In the genomic region with DNA sequence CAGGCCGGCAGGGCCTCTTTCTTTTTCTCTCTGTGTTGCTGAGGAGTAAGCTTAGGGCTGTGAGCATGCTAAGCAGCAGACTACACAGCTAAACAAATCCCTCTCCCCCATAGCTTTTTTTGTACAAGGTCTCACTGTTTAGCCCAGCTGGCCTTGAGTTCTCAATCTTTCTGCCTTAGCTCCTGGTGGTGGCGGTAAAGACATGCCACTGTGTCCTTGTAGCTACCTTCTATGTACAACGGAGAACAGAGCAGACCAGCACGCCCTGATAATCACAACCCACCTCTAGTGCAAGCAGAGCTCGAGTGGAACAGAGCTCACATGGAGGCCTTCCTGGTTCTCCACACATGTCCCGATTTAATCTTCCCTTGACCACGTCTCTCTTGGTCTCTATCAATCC, we compare ENCODE assay signal across 13 mouse cellular contexts. TPM values are rescaled to one million over a fixed set of nuclear protein-coding genes. Genes with fewer than 3 reads are reported as not detected.
A peak's percentile ranks its signal among the peaks of the same experiment; 100 is the strongest.
DNase-seq lines count a peak whose midpoint lies in the region.
"Had no signal": no experiment of that assay in that cellular context is flagged by ENCODE, and none has a peak within 500 bp of the region (broad histone marks: within the 10 kb centered on the region; RNA-seq: fewer than 3 reads in every experiment).

No protein-coding gene starts in this region.

- DNase-seq in adrenal gland, adult (ENCODE audit: inconsistent age in 2 of 2, low spot score in 1 of 2): peak; percentile 48 to 75
- no peak for DNase-seq in adrenal gland, postnatal 25 days
- DNase-seq in gastrocnemius, postnatal 25 days: peak; percentile 3
- no peak for DNase-seq in gastrocnemius, adult 18-20 months (ENCODE audit: low spot score)
- DNase-seq in lung, postnatal 10 days: peak; percentile 0
- no peak for DNase-seq in lung, postnatal 14 days
- DNase-seq in spleen, postnatal 4 days (ENCODE audit: low spot score in 2 of 2): peak; percentile 6 to 38
- DNase-seq in spleen, adult 12 weeks (ENCODE audit: low spot score): no peak
- DNase-seq: thymus, postnatal 36 days had no signal

RNA-seq across cellular contexts. Expression of gene Gm49027, which starts 3.4 kb away (rescaled TPM):
- 6.4 and 11.3 TPM in 2 replicates for total RNA-seq in adrenal gland, postnatal 25 days (2021)
- under 1 TPM in 1 of 2 experiments, not detected in 1; 0.83 TPM for total RNA-seq in gastrocnemius, postnatal 25 days (2021)
- total RNA-seq in gastrocnemius, adult 18-20 months (2021): under 1 TPM in 1 of 2 experiments, not detected in 1; 0.43 TPM
- total RNA-seq: common myeloid progenitor, adult 5-6 weeks had no signal

RNA-seq across cellular contexts. Expression of gene Diablo, which starts 4.7 kb away (rescaled TPM):
- total RNA-seq in adrenal gland, postnatal 25 days (2021): 65.0 and 79.3 TPM in 2 replicates
- total RNA-seq in gastrocnemius, postnatal 25 days (2021): 10 to 100 TPM; 40.6 to 43.9 TPM
- 10 to 100 TPM; 35.7 to 45.1 TPM for total RNA-seq in gastrocnemius, adult 18-20 months (2021)

RNA-seq across cellular contexts. Expression of gene B3gnt4, which starts 18.4 kb away (rescaled TPM):
- 0.30 TPM in 1 of 2 replicates, not detected in the other for total RNA-seq in adrenal gland, postnatal 25 days (2021)
- not detected for total RNA-seq in gastrocnemius, postnatal 25 days (2021)
- under 1 TPM in 1 of 2 experiments, not detected in 1; 0.16 TPM for total RNA-seq in gastrocnemius, adult 18-20 months (2021)

RNA-seq across cellular contexts. Expression of gene Il31, which starts 39.4 kb away (rescaled TPM):
- total RNA-seq in adrenal gland, postnatal 25 days (2021): not detected in 2 replicates
- not detected for total RNA-seq in gastrocnemius, postnatal 25 days (2021)
- total RNA-seq in gastrocnemius, adult 18-20 months (2021): not detected
- total RNA-seq: common myeloid progenitor, adult 5-6 weeks; G1E; left cerebral cortex, adult 18-20 months; megakaryocyte progenitor cell, adult 5-6 weeks had no signal

RNA-seq across cellular contexts. Expression of gene Lrrc43, which starts 39.5 kb away (rescaled TPM):
- total RNA-seq in adrenal gland, postnatal 25 days (2021): not detected in 2 replicates
- not detected for total RNA-seq in gastrocnemius, postnatal 25 days (2021)
- not detected for total RNA-seq in gastrocnemius, adult 18-20 months (2021)
- total RNA-seq: common myeloid progenitor, adult 5-6 weeks; G1E; megakaryocyte progenitor cell, adult 5-6 weeks had no signal

Comparison
In these comparisons a context has a peak if more than half of its experiments do, and no peak if none do; other contexts are left out.
1. DNase-seq: peak in adrenal gland, adult (2 of 2), gastrocnemius, postnatal 25 days (single experiment), lung, postnatal 10 days (single experiment) and spleen, postnatal 4 days (2 of 2); none in adrenal gland, postnatal 25 days (single experiment), gastrocnemius, adult 18-20 months (single experiment), lung, postnatal 14 days (single experiment) and spleen, adult 12 weeks (single experiment).